Mouse (Mus musculus) T-helper 17 cell (primary cell): ENCODE data around the gene Fshr.
"Not testable (repeated sequence)": the region's sequence is repeated elsewhere in the genome, so short reads cannot be mapped to it uniquely, and the experiment has no call there.

Source experiments
- in situ Hi-C, 2 experiments: fragments of 300-600 bp; cut with MboI, MseI; formaldehyde crosslinking; loops; 1 replicate in 1 of 2; 2 replicates in 1 of 2; pipeline ENCODE4 v1.15.1; 2025; ENCODE audit warnings: high pct_unique_total_duplicates in 2 of 2

Fshr gene

GRCm38 (mm10) chr17:89200575-89200974 lies at the start of gene Fshr:
Fshr (minus strand) TSS chr17:89200675.
- in situ Hi-C loops = no loop called here

GRCm38 (mm10) chr17:89202181-89202580 lies 1.7 kb upstream of the Fshr start:
- in situ Hi-C loops = no loop called here

GRCm38 (mm10) chr17:89173545-89173944 lies 26.9 kb downstream of the Fshr start:
- in situ Hi-C loops = no loop called here

GRCm38 (mm10) chr17:89164773-89165172 lies 35.7 kb downstream of the Fshr start:
- in situ Hi-C loops = no loop called here

GRCm38 (mm10) chr17:89162475-89162874 lies 38.0 kb downstream of the Fshr start:
- in situ Hi-C loops = no loop called here

- in situ Hi-C loops = not testable (repeated sequence)
Measured at GRCm38 (mm10) chr17:89159343-89159742, 41.1 kb downstream of the Fshr start.

- in situ Hi-C loops = no loop called here
Measured at GRCm38 (mm10) chr17:89144806-89145205, 55.7 kb downstream of the Fshr start.

- in situ Hi-C loops = no loop called here
Measured at GRCm38 (mm10) chr17:89120023-89120422, 80.5 kb downstream of the Fshr start.

GRCm38 (mm10) chr17:89119250-89119649 lies 81.2 kb downstream of the Fshr start:
- in situ Hi-C loops = no loop called here

- in situ Hi-C loops = no loop called here
Measured at GRCm38 (mm10) chr17:89113944-89114343, 86.5 kb downstream of the Fshr start.

GRCm38 (mm10) chr17:89100719-89101350 lies 99.6 kb downstream of the Fshr start:
- in situ Hi-C loops = no loop called here

- in situ Hi-C loops = not testable (repeated sequence)
Measured at GRCm38 (mm10) chr17:89099733-89100132, 100.7 kb downstream of the Fshr start.

- in situ Hi-C loops = no loop called here
Measured at GRCm38 (mm10) chr17:89089692-89090475, 110.6 kb downstream of the Fshr start.

GRCm38 (mm10) chr17:89082897-89083296 lies 117.6 kb downstream of the Fshr start:
- in situ Hi-C loops = no loop called here

- in situ Hi-C loops = no loop called here
Measured at GRCm38 (mm10) chr17:89079706-89080105, 120.8 kb downstream of the Fshr start.

- in situ Hi-C loops = no loop called here
Measured at GRCm38 (mm10) chr17:89064327-89065095, 136.0 kb downstream of the Fshr start.

- in situ Hi-C loops = no loop called here
Measured at GRCm38 (mm10) chr17:89062348-89062949, 138.0 kb downstream of the Fshr start.

- in situ Hi-C loops = no loop called here
Measured at GRCm38 (mm10) chr17:89051031-89051563, 149.4 kb downstream of the Fshr start.

- in situ Hi-C loops = no loop called here
Measured at GRCm38 (mm10) chr17:89049071-89049470, 151.4 kb downstream of the Fshr start.

- in situ Hi-C loops = no loop called here
Measured at GRCm38 (mm10) chr17:89046016-89046415, 154.5 kb downstream of the Fshr start.

- in situ Hi-C loops = no loop called here
Measured at GRCm38 (mm10) chr17:89036723-89037122, 163.8 kb downstream of the Fshr start.

GRCm38 (mm10) chr17:89036049-89036448 lies 164.4 kb downstream of the Fshr start:
- in situ Hi-C loops = no loop called here
